Mouse (Mus musculus): Measurements from ENCODE around the gene Enpp7. TPM values are rescaled to one million over a fixed set of nuclear protein-coding genes. Genes with fewer than 3 reads are reported as not detected.

The Enpp7 gene
- polyA plus RNA-seq, 2 experiments, result 0.05 TPM; not detected in 1

- no peaks in the 10 kb centered on the region for H3K9me3 ChIP-seq (ENCODE audit: control insufficient read depth, low read length)
- no peak for TF ChIP-seq POLR2A (IDR thresholded peaks at IDR 0.05; ENCODE audit: borderline replicate concordance, extremely low read depth, insufficient read depth, insufficient read length)
- ATAC-seq (ENCODE audit: low FRiP score, low read depth) (no peak), DNase-seq (ENCODE audit: low spot score) (no peak)
- no peak overlapping the region for H3K9ac ChIP-seq (ENCODE audit: low read depth, low read length, severe bottlenecking)
- no peak overlapping the region for H3K27ac ChIP-seq (replicated peaks; ENCODE audit: low read depth, low read length)
- peaks cover 43% of the 10 kb centered on the region for H3K27me3 ChIP-seq (ENCODE audit: control insufficient read depth, insufficient read depth, low read length)
- peaks cover 21% of the 10 kb centered on the region for H3K36me3 ChIP-seq (ENCODE audit: control insufficient read depth, insufficient read depth, low read length)
- WGBS, result 8% methylated on average over 21 of the region's 21 CpGs
- peak overlapping the region; percentile 13; the same call in 1 of the 2 replicates for H3K4me3 ChIP-seq (replicated peaks; ENCODE audit: low read length)
- no peak overlapping the region for H3K4me2 ChIP-seq (replicated peaks; ENCODE audit: low read depth, low read length, severe bottlenecking)
- peaks cover 40% of the 10 kb centered on the region for H3K4me1 ChIP-seq (ENCODE audit: control insufficient read depth, insufficient read depth, low read length)
These were observed 47.7 kb downstream of the Enpp7 start for GRCm38 (mm10) chr11:119035686-119036165.

- no peak for ATAC-seq (ENCODE audit: low FRiP score, low read depth)
- 10% methylated on average over 15 of the region's 15 CpGs for WGBS
- H3K27me3 ChIP-seq (ENCODE audit: control insufficient read depth, insufficient read depth, low read length), result peaks cover 44% of the 10 kb centered on the region
- no peak for TF ChIP-seq POLR2A (IDR thresholded peaks at IDR 0.05; ENCODE audit: borderline replicate concordance, extremely low read depth, insufficient read depth, insufficient read length)
- no peak for DNase-seq (ENCODE audit: low spot score)
- no peak overlapping the region for H3K9ac ChIP-seq (ENCODE audit: low read depth, low read length, severe bottlenecking)
- H3K9me3 ChIP-seq (ENCODE audit: control insufficient read depth, low read length), result no peaks in the 10 kb centered on the region
- no peak overlapping the region; the same call in 1 of the 2 replicates for H3K4me3 ChIP-seq (replicated peaks; ENCODE audit: low read length)
- H3K27ac ChIP-seq (replicated peaks; ENCODE audit: low read depth, low read length), result no peak overlapping the region
- peaks cover 41% of the 10 kb centered on the region for H3K4me1 ChIP-seq (ENCODE audit: control insufficient read depth, insufficient read depth, low read length)
- H3K36me3 ChIP-seq (ENCODE audit: control insufficient read depth, insufficient read depth, low read length), result peaks cover 17% of the 10 kb centered on the region
- H3K4me2 ChIP-seq (replicated peaks; ENCODE audit: low read depth, low read length, severe bottlenecking), result peak overlapping the region; percentile 89
These were observed 48.5 kb downstream of the Enpp7 start for GRCm38 (mm10) chr11:119036447-119036846.

DNA sequence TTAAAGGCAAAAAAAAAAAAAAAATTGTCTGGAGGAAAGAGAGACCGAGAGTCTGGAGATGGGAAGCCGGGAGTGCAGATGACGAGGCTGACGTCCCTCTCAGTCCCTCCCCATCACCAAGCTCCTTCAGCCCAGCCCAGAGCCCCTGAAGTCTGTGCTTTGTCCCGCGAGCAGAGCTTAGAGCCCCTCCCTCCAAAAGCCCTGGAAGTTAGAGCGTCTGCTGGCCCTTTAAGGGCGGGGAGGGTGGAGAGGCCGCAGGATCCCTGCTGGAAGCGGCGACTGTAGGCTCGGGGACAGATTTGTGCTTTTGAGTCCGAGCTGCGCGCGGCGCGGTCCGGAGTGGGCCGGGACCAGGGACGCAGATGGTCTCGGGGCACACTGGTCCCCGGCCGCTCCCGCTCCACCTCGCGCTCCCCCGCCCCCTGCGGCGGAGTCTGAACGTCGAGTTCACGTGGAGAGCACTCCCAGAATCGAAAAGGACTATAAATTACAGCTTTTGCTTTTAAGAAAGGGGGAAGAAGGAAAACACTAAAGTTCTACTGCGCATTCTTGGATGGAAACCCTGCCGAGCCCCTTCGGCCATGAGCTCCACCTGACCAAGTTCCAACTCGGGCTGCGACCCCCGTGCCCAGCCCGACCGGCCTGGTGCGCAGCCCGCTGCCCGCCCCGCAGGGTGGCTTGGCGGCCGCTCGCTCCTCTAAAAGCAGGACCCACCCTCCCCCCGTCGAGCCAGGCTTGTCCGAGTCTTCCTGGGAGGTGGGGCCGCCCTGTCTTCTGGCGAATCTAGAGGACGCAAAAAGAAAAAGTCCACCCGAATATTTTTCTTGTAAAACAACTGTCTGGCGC, 49.2 kb downstream of the Enpp7 start:
- Histone ChIP-seq H3K27ac (replicated peaks; ENCODE audit: low read depth, low read length) (no peak overlapping the region), H3K4me2 (replicated peaks; ENCODE audit: low read depth, low read length, severe bottlenecking) (peak overlapping the region; percentile 89), H3K9ac (ENCODE audit: low read depth, low read length, severe bottlenecking) (peak overlapping the region; percentile 50), H3K27me3 (ENCODE audit: control insufficient read depth, insufficient read depth, low read length) (peaks cover 48% of the 10 kb centered on the region), H3K4me3 (replicated peaks; ENCODE audit: low read length) (peak overlapping the region; percentile 52), H3K4me1 (ENCODE audit: control insufficient read depth, insufficient read depth, low read length) (peaks cover 48% of the 10 kb centered on the region), H3K9me3 (ENCODE audit: control insufficient read depth, low read length) (no peaks in the 10 kb centered on the region), H3K36me3 (ENCODE audit: control insufficient read depth, insufficient read depth, low read length) (peaks cover 13% of the 10 kb centered on the region)
- ATAC-seq (ENCODE audit: low FRiP score, low read depth) (no peak), DNase-seq (ENCODE audit: low spot score) (no peak)
- 3% methylated on average over 57 of the region's 57 CpGs for WGBS
- no peak for TF ChIP-seq POLR2A (IDR thresholded peaks at IDR 0.05; ENCODE audit: borderline replicate concordance, extremely low read depth, insufficient read depth, insufficient read length)

GRCm38 (mm10) chr11:119037780-119038401, 49.9 kb downstream of the Enpp7 start:
- Histone ChIP-seq H3K27me3 (ENCODE audit: control insufficient read depth, insufficient read depth, low read length) (peaks cover 48% of the 10 kb centered on the region), H3K4me1 (ENCODE audit: control insufficient read depth, insufficient read depth, low read length) (peaks cover 55% of the 10 kb centered on the region), H3K4me2 (replicated peaks; ENCODE audit: low read depth, low read length, severe bottlenecking) (peak overlapping the region; percentile 89), H3K9me3 (ENCODE audit: control insufficient read depth, low read length) (no peaks in the 10 kb centered on the region), H3K4me3 (replicated peaks; ENCODE audit: low read length) (peak overlapping the region; percentile 52), H3K27ac (replicated peaks; ENCODE audit: low read depth, low read length) (no peak overlapping the region), H3K36me3 (ENCODE audit: control insufficient read depth, insufficient read depth, low read length) (peaks cover 9% of the 10 kb centered on the region), H3K9ac (ENCODE audit: low read depth, low read length, severe bottlenecking) (peak overlapping the region; percentile 50)
- no peak for DNase-seq (ENCODE audit: low spot score)
- no peak for TF ChIP-seq POLR2A (IDR thresholded peaks at IDR 0.05; ENCODE audit: borderline replicate concordance, extremely low read depth, insufficient read depth, insufficient read length)
- ATAC-seq (ENCODE audit: low FRiP score, low read depth), result no peak
- 8% methylated on average over 18 of the region's 18 CpGs for WGBS

DNA sequence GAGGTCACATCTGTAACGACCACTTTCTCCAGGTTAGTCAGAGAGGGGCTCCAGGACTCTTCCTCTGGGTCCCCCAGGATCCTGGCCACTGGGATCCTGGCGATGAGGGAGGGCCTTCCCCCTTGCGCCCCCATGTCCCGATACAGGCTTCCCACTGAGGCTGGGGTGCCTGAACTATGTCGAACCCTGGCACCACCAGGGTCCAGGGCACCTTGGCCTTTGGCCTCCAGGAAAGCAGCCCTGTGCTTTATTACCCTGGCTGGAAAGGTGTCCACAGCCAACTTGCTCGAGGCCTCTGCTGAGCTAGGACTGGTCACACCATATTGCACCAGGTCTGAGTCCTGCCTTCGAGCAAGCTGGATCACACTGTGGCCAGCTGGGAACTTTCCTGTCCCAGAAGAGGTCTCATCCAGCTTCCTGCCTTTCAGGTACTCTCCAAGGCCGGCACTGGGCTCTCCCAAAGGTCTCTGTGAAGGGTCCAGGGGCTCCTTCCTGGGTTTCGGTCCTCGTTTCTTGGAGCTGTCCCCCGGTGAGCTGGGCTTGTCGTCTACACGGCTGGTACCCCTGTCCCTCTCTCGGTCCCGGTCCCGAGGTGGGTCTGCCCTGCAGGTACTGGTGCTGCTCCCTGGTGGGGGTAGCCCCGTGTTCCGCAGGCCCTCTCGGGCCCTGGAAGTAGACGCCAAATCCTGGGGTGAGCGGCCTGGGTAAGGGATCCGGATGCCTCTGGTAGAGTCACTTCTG, 50.9 kb downstream of the Enpp7 start:
- no peak for ATAC-seq (ENCODE audit: low FRiP score, low read depth)
- Histone ChIP-seq H3K36me3 (ENCODE audit: control insufficient read depth, insufficient read depth, low read length) (peaks cover 9% of the 10 kb centered on the region), H3K4me3 (replicated peaks; ENCODE audit: low read length) (no peak overlapping the region), H3K9ac (ENCODE audit: low read depth, low read length, severe bottlenecking) (no peak overlapping the region), H3K27ac (replicated peaks; ENCODE audit: low read depth, low read length) (no peak overlapping the region), H3K4me1 (ENCODE audit: control insufficient read depth, insufficient read depth, low read length) (peaks cover 63% of the 10 kb centered on the region), H3K9me3 (ENCODE audit: control insufficient read depth, low read length) (no peaks in the 10 kb centered on the region), H3K27me3 (ENCODE audit: control insufficient read depth, insufficient read depth, low read length) (peaks cover 52% of the 10 kb centered on the region), H3K4me2 (replicated peaks; ENCODE audit: low read depth, low read length, severe bottlenecking) (0 out of 2 replicates have a peak overlapping the region, but pooled peaks have one; percentile 11)
- 37% methylated on average over 22 of the region's 22 CpGs for WGBS
- TF ChIP-seq POLR2A (IDR thresholded peaks at IDR 0.05; ENCODE audit: borderline replicate concordance, extremely low read depth, insufficient read depth, insufficient read length), result no peak
- no peak for DNase-seq (ENCODE audit: low spot score)

Measured in limb, embryonic 14.5 days (tissue).